Mouse (Mus musculus) thymus, adult 2 months (tissue): ENCODE measurements around the gene Usp6nl. TPM values are rescaled to one million over a fixed set of nuclear protein-coding genes. Genes with fewer than 3 reads are reported as not detected.

Source experiments
- DNase-seq: peaks from one replicate; pipeline ENCODE4 v3.0.0; 2021
- H3K27ac ChIP-seq: fragments of 200-500 bp; 2 replicates; pipeline ENCODE4 v1.5.1; 2012; ENCODE audit warnings: low read length, control low read depth; ENCODE audit not compliant: control insufficient read depth, insufficient read depth
- H3K27me3 ChIP-seq: fragments of 200-500 bp; 2 replicates; pipeline ENCODE4 v1.6.1; 2012; ENCODE audit warnings: mild to moderate bottlenecking, low read length, moderate library complexity, mixed read lengths; ENCODE audit not compliant: control insufficient read depth, insufficient read depth
- H3K36me3 ChIP-seq: fragments of 200-500 bp; 2 replicates; pipeline ENCODE4 v1.6.1; 2012; ENCODE audit warnings: mild to moderate bottlenecking, low read length, moderate library complexity; ENCODE audit not compliant: control insufficient read depth, insufficient read depth
- H3K4me1 ChIP-seq: fragments of 200-500 bp; replicated peaks from 2 replicates; pipeline ENCODE4 v1.6.1; 2012; ENCODE audit warnings: low read length; ENCODE audit not compliant: control insufficient read depth, insufficient read depth
- H3K4me3 ChIP-seq: fragments of 200-500 bp; 2 replicates; pipeline ENCODE4 v1.5.1; 2012; ENCODE audit warnings: mild to moderate bottlenecking, low read length, control low read depth, moderate library complexity; ENCODE audit not compliant: control insufficient read depth, insufficient read depth
- CTCF ChIP-seq: fragments of 200-500 bp; IDR thresholded peaks from 2 replicates; pipeline ENCODE4 v1.5.1; 2012; ENCODE audit warnings: mild to moderate bottlenecking, control low read depth, low read length, moderate library complexity, borderline replicate concordance; ENCODE audit not compliant: control insufficient read depth, poor library complexity, insufficient read depth; ENCODE audit errors: extremely low read depth
- POLR2A ChIP-seq: fragments of 200-500 bp; IDR thresholded peaks from 2 replicates; pipeline ENCODE4 v1.6.1; 2012; ENCODE audit warnings: mild to moderate bottlenecking, low read length, control low read depth, moderate library complexity; ENCODE audit not compliant: control insufficient read depth, poor library complexity, insufficient read depth; ENCODE audit errors: extremely low read depth
- WGBS: fragments of 180-500 bp; shearing (Covaris S2); methylation state at CpG from one replicate; pipeline ENCODE4 v1.1.7; 2018; 5-methylcytosine and 5-hydroxymethylcytosine counted together
- polyA plus RNA-seq: library from polyadenylated mRNA; depleted of rRNA; stranded (reverse); fragments of >200 nt; gene quantifications from 2 replicates; pipeline ENCODE4 v1.2.3, GENCODE M21; 2012

Gene Usp6nl
- polyA plus RNA-seq, 1 experiment: 7.2 TPM

- no peak for DNase-seq
- no peaks in the 10 kb centered on the region for H3K36me3 ChIP-seq
- no peak overlapping the region for H3K27ac ChIP-seq
- 92% methylated on average over 9 of the region's 9 CpGs for WGBS
- no peaks in the 10 kb centered on the region for H3K27me3 ChIP-seq
- H3K4me1 ChIP-seq: peaks cover 17% of the 10 kb centered on the region
- TF ChIP-seq CTCF (no peak), POLR2A (no peak)
- H3K4me3 ChIP-seq: no peak overlapping the region
These were observed 57.9 kb downstream of the Usp6nl start for GRCm38 (mm10) chr2:6380401-6380800.

DNA sequence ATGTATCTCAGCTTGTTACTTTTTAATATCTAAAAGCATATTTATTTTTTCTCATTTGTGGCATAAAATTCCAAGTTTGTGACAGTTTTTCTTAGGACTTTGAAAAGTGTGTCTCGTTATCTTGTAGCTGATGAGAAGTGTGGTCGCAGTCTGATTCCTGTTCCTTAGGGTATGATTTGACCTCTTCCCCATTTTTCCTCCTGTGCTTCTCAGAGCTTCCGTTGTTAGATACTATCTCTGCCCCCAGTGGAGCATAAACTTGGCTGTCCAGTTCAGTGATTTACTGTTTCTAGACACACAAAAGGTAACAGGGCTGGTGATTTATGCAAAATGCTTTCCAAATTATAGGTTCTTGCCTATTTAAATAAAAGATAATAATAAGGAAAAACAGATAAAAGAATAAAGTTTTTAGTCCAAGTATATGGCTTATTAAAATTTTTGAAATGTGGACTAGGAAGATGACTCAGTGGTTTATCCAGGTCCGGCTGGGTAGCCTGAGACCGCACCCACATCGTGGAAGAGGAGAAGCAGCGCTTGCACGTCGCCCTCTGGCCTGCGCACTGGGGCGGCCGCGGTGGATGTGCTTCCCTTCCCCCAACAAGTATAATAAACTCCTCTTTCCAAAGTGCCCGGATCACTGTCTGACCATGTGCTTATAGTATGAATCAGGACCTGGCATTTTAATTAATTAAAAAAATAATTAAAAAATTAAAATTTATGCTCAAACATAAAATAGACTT lies 62.1 kb downstream of the Usp6nl start:
- H3K36me3 ChIP-seq: no peaks in the 10 kb centered on the region

DNA sequence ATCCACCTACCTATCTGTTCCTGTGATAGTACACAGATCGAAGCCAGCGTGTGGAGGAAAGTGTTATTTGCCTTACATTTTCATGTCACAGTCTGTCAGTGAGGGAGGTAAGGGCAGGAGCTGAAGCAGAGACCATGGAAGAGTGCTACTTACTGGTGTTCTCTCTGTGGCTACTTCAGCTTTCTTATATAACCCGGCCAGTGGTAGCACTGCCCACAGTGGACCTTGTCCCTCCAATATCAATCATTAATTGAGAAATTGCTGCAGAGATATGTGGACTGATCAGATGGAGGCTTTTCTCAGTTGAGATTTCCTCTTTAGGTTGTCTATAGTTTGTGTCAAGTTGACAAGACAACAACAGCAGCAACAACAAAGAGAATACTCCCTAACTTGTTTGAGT lies 66.7 kb downstream of the Usp6nl start:
- Histone ChIP-seq H3K27ac (no peak overlapping the region), H3K36me3 (no peaks in the 10 kb centered on the region), H3K27me3 (no peaks in the 10 kb centered on the region), H3K4me3 (no peak overlapping the region), H3K4me1 (0 out of 2 replicates have a peak, but pooled peaks cover 3% of the 10 kb centered on the region)
- TF ChIP-seq POLR2A: no peak
- TF ChIP-seq CTCF: no peak
- DNase-seq: no peak
- WGBS: 98% methylated on average over 3 of the region's 3 CpGs

More for the DNA sequence above, 62.1 kb downstream of the Usp6nl start:
- DNase-seq: no peak
- peaks cover 3% of the 10 kb centered on the region for H3K4me1 ChIP-seq
- H3K27me3 ChIP-seq: no peaks in the 10 kb centered on the region
- TF ChIP-seq POLR2A: no peak
- TF ChIP-seq CTCF: no peak
- WGBS: 80% methylated on average over 14 of the region's 14 CpGs
- H3K27ac ChIP-seq: no peak overlapping the region
- H3K4me3 ChIP-seq: no peak overlapping the region

DNA sequence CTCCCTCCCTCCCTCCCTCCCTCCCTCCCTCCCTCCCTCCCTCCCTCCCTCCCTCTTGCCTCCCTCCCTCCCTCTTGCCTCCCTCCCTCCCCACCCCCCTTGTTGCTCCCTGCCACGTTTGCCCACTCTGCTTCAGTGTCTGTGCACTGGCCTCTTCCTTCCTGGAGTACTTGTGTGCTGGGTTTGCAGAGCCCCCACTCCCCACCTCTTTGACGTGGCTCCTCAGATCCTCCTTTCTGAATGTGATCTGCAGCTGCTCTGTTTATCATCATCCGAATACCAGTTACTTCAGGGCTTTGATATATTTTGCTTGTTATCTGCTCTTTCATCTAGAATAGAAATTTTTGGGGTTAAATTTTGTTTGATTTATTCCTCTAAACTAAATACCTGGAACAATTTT lies 68.8 kb downstream of the Usp6nl start:
- no peak for TF ChIP-seq CTCF
- no peak for TF ChIP-seq POLR2A
- H3K27ac ChIP-seq: no peak overlapping the region
- H3K27me3 ChIP-seq: no peaks in the 10 kb centered on the region
- no peak overlapping the region for H3K4me3 ChIP-seq
- 3% methylated on average over 3 of the region's 3 CpGs for WGBS
- 0 out of 2 replicates have a peak, but pooled peaks cover 5% of the 10 kb centered on the region for H3K4me1 ChIP-seq
- no peaks in the 10 kb centered on the region for H3K36me3 ChIP-seq
- no peak for DNase-seq

- Histone ChIP-seq H3K36me3 (no peaks in the 10 kb centered on the region), H3K4me1 (0 out of 2 replicates have a peak, but pooled peaks cover 5% of the 10 kb centered on the region), H3K27me3 (no peaks in the 10 kb centered on the region), H3K4me3 (no peak overlapping the region), H3K27ac (no peak overlapping the region)
- no peak for TF ChIP-seq POLR2A
- no peak for TF ChIP-seq CTCF
- no peak for DNase-seq
- WGBS: 93% methylated on average over 6 of the region's 6 CpGs
These were observed 69.5 kb downstream of the Usp6nl start for GRCm38 (mm10) chr2:6391940-6392339.

DNA sequence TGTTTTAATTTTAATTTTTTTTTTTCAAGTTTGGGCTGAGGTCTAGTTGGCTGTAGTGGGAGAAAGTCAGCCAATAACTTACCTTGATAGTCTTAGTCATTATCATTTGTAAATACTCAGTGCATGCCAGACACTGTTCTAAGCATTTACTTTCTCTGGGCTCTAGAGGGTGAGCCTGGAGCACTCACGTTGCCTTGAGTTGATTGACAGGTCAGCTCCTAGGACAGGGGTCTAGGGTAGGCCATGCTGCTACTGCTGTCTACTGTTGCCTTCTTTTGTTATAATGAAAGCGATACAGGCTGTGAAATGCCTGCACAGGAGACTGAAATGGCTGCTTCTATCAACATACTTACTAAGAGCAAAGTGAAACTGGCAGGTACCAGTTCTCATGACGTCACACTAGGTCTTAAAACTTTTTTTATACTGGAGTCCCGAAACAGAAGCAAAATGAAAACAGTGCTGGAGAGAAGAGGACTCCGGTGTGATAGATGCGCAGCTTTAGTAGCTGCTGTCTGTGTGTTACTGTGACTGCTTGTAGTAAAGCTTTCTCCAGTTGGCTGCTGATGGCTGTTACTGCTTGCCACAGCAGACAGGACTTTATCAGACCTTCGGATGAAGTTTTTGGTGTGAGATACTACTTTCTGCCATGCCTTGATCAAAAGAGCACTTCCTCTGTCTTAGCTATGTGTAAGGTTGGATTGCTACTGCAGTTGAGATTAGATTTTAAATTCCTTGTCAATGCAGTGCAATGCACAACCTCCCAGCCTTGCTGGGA lies 73.6 kb downstream of the Usp6nl start:
- no peaks in the 10 kb centered on the region for H3K36me3 ChIP-seq
- WGBS: 62% methylated on average over 7 of the region's 7 CpGs
- no peak for DNase-seq
- TF ChIP-seq POLR2A (no peak), CTCF (no peak)
- no peak overlapping the region for H3K4me3 ChIP-seq
- H3K27me3 ChIP-seq: no peaks in the 10 kb centered on the region
- H3K4me1 ChIP-seq: 0 out of 2 replicates have a peak, but pooled peaks cover 5% of the 10 kb centered on the region
- H3K27ac ChIP-seq: no peak overlapping the region

DNA sequence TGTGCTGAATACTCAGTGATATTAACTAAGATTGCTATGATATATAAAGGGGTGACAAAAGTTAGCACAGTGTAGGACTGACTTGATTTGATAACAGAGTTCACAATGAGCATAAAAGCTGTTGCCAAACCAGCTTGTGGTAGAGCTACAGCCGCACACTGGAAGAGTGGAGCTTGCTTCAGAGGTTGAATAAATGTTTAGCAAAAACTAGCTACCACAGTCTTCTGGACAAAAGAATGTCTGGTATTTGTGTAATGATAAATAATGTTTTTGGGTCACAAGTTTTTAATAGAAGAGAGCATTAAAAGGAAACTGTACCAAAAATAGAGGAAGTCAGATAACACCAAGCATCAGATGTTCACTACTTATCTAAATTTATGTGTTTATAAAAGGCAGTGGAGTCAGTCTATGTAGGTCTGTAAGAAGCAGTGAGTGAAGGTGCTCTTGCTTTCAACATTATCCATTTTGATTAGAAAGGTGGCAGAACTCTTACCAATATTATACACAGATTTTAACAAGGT lies 74.2 kb downstream of the Usp6nl start:
- H3K4me3 ChIP-seq: no peak overlapping the region
- H3K27me3 ChIP-seq: no peaks in the 10 kb centered on the region
- H3K27ac ChIP-seq: no peak overlapping the region
- no peaks in the 10 kb centered on the region for H3K36me3 ChIP-seq
- no peak for TF ChIP-seq CTCF
- no peak for TF ChIP-seq POLR2A
- H3K4me1 ChIP-seq: 0 out of 2 replicates have a peak, but pooled peaks cover 5% of the 10 kb centered on the region
- DNase-seq: no peak
- 88% methylated on average over 1 of the region's 1 CpGs for WGBS
